Mouse (Mus musculus) adrenal gland, postnatal 0 days (tissue): ENCODE data around the gene Cers3. TPM values are rescaled to one million over a fixed set of nuclear protein-coding genes. Genes with fewer than 3 reads are reported as not detected.

Experiments
- polyA plus RNA-seq: library from polyadenylated mRNA; unstranded; fragments of >200 nt; fragmentation: Nextera tagmentation; extraction: Ambion mirVana; gene quantifications from 2 replicates; pipeline ENCODE4 v1.2.1, GENCODE M21; 2015

The Cers3 gene
- polyA plus RNA-seq: 0.17 and 0.27 TPM in 2 replicates

DNA sequence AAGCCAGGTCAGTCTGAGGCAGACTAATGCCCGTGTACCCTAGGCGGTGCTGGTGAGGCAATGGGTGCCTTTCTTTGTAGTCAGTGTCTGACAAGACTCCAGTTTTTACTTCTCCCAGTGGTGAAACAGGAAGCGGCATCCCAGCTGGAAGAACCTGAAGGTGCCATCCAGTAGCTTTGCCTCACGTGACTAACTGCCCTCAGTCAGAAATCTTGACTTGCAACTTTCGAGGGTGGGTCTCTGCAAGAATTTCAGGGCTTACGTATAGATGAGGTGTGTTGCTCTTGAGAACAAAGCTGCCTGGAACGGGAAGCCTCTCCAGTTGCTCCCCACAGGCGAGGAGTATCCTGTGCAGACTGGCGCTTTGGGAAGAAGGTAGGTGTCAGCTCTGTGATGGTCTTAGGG, at the start of gene Cers3:
Cers3 (plus strand) TSS at position 128 of the 405 bp plus-strand sequence.

GRCm38 (mm10) chr7:66839463-66840007, 96.2 kb downstream of the Cers3 start, which contains the start of gene Adamts17:
Gene Adamts17 (plus strand): TSS chr7:66839735.

Other genes starting within 250 kb of the Cers3 start
- 4.9 and 8.1 TPM in 2 replicates for gene Asb7, start 53.9 kb upstream of the Cers3 start, polyA plus RNA-seq
- gene Lins1, start 53.6 kb upstream of the Cers3 start, polyA plus RNA-seq: 8.5 and 10.5 TPM in 2 replicates
- gene Adamts17, start 96.2 kb downstream of the Cers3 start, polyA plus RNA-seq: 1.4 and 2.3 TPM in 2 replicates